Mouse (Mus musculus): ENCODE results near the gene Tdrd9.
"Not testable (repeated sequence)": the region's sequence is repeated elsewhere in the genome, so short reads cannot be mapped to it uniquely, and the experiment has no call there.

The Tdrd9 gene

DNA sequence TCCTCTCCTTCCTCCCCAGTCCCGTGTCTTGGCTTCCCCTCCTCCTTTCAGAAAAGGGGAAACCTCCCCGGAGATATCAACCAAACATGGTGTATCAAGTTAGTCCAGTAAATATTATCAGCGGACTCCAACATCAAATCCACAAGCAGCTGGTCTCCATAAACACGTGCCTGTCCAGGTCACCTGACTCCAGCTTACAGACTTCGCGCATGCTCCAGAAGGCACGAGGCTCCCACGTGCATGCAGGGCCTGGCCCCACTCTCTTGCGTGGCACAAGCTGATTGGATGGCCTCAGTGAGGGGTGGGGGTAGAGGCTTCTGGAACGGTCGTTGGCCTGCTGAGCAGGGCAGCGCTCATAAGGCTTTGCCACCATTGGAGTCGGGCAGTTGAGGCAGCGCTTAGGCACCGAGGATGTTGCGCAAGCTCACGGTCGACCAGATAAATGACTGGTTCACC lies at the start of gene Tdrd9:
TSS of gene Tdrd9 (plus strand) at position 329 of the 456 bp plus-strand sequence.
- no peak for DNase-seq

DNA sequence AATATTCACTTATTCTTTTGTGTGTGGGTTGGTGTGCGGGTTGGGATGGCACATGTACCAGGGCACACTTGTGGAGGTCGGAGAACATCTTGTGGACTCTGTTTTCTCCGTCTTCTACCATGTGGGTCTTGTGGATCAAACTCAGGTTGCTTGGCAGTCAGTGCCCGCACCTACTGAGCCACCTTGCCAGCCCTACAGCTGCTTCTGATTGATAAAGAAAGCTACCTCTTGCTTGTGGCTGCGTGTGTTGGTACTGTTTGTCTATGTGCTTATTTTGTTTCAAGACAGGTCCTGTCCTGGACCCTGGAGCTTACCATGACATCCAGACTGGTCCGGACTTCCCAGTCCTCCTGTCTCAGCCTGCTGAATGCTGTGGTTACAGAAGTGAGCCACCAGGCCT lies 48.2 kb upstream of the Tdrd9 start:
- no peak for DNase-seq

DNA sequence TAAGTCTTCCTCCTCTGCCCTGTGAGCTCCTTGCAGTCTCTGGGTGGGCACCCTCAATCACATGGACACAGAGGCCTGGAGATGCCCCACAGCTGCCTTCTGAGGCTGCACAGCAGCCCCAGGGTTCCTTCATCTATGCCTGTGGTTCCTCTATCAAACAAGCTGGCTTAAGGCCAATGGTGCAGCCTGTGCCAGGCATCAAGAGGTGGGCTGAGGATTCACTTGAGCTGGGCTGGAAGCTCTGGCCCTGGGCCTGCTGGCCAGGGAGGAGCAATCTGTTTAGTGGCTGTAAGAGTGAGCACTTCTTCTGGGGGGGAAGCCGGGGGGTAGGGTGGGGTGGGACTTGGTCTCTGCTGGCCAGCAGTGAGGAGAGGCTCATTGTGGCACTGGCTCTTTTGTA lies 44.0 kb upstream of the Tdrd9 start:
- peak; percentile 58 to 73 for DNase-seq

DNA sequence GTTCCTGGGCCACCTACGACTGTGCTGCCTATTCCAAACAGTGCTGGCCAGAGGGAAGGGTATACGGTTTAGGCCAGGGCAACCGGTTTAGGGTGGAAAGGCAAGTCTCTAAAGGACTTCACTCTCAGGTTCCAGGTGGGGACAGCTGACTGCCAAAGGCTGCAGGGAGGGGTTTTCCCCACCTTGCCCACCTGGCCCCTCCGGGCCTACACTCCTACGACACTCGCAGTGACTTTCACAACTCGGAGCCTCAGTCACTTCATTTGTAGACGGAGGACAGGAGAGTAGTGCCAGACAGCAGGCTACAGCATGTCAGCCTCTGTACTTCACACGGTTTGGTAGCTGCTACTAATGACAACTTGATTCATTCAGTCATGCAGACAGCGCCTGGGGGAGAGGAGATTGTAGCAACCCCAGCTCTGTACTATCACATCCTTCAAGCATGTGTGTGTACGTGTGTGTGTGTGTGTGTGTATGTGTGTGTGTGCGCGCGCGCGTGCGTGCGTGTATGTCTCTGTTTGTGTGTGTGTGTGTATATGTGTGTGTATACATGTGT lies 42.9 kb upstream of the Tdrd9 start:
- no peak for DNase-seq

DNA sequence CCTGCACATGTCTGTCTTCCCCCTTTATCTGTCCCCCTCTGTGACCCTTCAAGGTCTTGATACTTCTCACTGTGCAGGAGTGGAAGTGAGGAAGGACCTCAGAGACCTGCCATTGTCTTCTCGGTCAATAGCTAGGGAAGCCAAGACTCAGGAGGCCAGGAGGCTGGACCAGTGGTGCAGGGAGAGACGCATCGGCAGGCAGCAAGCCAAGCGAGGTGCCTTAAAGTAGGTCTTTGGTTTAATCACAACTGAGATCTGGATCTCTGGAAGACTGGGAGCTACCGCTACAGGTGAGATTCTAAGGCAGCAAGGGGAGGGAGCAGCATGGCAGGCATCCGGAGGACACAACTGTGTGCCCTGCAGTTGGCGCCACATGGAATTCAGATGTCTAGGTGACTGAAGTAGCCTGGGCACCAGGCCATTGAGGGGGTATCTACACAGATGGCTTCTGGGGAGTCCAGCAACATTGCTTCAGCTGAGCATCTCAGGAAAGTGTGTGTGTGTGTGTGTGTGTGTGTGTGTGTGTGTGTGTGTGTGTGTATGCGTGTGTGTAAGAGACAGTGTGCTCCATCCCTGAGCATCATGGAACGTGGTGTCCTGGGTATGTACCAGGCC lies 39.8 kb upstream of the Tdrd9 start:
- DNase-seq = no peak

DNA sequence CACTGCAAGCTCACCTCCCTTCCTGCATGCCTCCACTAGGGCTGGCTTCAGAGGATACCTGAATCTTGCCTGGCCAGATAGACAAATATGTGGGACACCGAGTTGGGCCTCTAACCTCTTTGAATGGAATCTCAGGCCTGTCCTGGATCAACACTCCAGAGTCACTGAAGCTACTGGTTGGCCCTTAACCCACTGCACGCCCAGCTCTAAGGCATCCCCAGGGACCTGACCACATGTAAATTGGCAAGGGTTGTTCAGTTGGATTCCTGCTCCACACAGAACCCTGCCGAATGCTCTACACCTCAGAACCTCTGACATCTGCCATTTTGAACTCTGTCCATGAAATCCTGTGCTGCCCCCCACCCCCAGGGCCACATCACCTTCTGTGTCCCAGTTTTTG lies 38.8 kb upstream of the Tdrd9 start:
- no peak for DNase-seq

DNA sequence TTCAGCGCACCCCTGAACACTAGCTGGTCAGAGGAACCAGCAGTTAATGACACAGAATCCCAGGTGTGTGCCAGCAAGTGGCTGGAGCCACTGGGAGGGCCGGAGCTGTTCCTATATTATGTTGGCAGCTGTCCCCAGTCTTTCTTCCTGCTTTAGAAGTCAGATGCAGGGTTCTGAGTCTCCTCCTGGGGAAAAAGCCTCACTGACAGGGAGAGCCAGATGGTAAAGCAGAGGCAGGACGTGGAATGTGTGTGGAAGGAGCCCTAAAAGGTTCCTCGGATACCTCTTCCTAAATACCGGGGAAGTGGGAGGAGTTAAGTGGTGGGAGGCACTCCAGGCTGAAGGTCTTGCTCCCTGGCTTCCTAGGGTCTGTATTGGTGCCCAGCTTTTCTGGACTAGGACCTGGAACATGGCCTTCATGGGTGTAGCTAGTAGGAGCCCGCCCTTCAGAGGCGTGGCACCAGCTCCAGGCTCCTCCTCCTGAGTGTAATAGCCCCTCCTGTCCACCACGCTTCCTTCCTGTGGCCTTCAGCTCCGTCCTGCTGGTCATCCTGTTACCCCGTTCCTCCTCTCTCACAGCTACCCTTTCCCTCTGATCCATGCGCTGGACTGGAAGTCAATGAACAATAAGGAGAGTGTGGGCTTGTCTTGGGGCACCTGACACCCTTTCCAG lies 38.2 kb upstream of the Tdrd9 start:
- DNase-seq = peak; percentile 81 to 85

DNA sequence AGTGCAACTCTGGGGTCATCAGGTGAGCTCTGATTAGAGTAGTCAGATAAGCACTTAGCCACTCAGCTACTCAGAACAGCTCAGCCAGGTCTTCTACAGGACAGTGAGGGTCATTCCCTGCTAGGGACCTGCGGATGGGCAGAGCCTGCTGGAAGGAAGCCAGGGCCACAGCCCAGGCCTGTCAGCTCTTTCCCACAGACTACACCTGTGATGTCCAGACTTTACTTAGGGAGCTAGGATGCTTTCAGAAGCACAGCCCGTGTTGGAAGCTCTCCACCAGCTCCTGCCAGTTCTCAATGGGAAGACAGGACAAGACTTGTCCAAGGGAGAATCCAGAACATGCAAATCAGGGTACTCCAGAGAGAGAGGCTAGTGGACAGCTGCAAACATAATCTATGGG lies 37.4 kb upstream of the Tdrd9 start:
- DNase-seq = no peak

DNA sequence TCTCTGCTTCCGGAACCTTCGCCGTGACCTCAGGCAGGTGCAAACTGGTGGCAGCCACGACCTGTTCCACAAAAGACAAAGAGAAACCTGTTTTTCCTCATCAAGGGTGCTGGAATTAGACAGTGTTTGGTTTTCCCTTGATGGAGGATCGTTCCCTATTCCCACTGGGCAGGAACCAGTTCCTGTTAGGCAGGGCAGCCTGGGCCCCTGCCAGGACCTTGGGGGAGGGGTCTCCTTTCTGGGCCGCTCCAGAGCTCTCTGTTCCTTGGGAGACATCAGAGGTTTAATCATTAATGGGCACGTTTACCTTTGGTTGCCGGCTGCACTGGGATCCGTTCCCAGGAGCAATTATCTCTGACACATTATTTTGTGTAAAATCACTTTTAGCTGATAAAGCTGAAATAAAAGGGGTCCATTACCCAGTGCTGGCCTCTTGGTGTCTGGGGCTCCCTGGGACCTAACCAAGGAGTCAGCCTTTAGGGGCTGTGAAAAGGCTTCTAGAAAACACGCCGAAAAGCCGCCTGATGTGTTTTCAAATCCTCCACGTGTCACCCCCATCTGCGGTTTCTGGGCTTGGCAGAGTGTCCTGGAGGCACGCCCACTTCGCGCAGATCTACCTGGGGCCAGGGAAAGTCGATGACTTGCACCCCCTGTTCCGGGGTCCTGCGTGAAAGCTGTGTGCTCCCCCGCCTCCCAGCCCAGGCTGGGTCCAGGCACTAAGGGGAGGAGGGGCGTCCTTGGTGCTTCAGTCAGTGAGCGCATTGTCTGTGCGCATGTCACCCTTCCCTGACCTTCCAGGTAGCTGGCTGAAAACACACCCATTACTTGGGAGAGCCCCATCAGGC lies 34.4 kb upstream of the Tdrd9 start:
- peak; percentile 87 to 93 for DNase-seq

DNA sequence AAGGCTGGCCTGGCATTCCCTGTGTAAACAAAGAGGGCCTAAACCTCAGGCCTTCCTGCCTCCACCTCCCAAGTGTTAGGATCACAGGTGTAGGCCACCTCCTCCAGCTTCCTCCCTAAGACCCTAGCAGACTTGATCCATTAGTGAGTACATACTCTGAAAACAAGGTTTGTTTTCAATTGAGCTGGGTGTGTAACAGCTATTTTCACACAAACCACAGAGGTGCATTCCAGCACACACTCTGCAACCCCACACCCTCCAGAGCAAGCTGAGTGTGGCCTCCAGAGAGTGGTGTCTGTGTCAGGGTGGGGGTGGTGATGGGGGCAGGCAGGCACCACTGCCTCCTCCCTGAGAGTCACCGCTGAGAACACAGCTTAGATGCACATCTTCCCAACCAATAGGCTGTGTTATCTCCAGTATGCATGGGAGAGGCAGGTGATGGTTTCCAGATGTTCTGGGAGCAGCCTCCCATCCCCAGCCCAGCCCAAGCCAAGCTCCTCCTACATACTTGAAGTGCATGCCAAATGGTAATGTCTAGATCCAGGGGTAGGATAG lies 32.7 kb upstream of the Tdrd9 start:
- DNase-seq = peak in 1 of 2 experiments; percentile 51

DNA sequence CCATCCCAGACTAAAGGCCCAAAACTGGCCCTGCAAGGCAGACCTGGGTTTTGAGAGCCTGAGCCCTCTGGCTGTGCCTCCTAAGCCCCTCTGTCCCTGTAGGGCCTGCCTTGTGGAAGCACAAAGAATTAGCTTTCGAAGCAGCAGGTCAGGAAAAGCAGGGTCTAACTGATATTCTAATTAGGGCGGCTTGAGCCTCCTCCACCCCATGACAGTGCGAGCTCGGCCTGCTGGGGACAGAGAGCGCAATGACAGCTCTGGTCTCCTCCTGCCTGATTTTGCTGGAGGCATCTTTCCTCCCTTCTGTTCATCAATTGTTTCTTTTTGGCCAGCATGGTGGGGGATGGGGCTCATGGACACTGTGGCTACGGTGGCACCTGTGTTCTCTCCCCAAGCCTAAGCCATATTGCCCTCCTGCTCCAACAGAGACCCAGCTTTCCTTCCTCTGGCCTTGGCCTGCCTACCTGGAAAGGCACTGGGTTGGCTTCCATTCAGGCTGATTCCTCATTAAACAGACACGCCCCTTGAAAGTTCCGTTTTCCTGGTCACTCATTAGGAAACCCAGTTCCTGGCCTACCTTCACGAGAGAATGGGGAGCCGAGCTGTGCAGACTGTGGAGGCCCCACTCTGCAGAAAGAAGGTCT lies 27.8 kb upstream of the Tdrd9 start:
- DNase-seq = peak; percentile 51 to 62

DNA sequence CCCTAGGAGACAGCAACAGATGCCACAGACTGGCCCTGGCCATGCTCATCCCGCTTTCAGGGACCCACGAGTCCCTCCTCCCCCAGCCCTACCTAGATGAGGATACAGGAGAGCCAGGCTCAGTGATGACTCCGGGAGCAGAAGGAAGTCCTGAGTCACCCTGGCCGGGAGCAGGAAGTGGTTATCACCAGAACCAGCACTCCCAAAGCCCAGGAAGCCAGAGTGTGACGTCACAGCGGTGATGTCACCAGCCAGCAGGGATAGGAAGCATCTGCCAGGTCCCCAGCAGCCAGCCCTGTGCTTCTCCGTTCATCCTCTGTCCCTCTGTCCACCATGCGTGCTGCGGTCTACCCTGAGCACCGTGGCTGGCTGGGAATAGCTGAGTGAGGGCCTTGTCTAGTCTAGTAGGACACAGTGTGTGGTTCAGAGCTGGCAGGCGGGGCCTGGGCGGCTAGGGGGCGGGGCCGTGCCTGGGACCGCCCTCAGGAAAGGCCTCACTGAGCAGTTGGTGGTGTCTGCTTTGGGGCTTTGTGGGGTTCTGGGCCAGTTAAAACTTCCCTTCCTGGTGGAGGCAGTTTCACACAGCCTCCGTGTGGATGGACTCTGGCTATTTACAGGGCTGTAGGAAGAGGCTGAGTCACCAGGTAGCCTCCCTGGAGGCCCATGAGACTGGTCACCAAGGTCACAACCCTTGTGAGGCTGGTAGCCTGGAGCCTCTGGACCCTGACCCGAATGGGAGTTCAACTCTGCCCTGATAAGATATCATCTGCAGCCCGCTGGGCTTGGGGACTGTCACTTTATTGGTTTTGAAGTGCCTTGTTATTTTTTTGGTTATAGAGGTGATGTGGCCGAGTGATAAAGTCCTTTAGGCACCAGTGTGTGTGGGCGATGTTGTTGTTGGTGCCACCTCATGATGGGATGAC lies 27.0 kb upstream of the Tdrd9 start:
- not testable (repeated sequence) for DNase-seq

DNA sequence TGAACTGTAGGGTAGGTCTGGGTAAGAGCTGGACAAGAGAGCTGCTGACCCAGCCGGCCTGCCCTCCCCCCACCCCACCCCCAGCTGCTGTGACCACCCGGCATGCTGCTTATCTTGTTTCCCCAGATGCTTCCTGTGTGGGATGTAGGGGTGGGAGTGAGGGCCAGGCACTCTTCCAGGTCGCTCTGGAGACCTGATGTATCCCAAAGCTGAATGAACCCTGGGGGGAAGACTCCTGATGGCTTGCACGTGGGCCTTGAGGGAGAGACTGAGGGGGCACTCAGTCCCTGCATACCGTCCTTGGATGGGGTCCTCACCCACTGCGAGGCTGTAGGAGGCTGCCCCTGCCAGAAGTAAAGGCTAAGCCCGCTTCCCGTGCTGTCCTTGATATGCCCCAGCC lies 26.2 kb upstream of the Tdrd9 start:
- peak; percentile 70 to 78 for DNase-seq

DNA sequence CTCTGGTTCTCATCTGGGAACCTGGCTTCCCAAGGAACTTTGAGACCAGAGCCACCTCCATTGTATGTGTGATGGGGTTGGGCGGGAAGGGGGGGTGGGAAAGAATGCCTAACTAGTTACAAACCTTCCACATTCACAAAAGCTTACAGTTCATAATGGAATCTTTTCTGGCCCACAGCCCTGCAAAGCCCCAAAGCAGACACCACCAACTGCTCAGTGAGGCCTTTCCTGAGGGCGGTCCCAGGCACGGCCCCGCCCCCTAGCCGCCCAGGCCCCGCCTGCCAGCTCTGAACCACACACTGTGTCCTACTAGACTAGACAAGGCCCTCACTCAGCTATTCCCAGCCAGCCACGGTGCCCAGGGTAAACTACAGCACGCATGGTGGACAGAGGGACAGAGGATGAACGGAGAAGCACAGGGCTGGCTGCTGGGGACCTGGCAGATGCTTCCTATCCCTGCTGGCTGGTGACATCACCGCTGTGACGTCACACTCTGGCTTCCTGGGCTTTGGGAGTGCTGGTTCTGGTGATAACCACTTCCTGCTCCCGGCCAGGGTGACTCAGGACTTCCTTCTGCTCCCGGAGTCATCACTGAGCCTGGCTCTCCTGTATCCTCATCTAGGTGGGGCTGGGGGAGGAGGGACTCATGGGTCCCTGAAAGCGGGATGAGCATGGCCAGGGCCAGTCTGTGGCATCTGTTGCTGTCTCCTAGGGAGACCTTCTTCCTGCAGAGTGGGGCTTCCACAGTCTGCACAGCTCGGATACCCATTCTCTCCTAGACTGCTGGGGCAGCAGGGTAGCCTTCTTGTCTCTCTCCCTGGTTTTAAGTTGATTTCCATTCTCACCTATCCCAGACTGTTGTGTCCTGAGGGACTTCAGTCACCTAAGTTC lies 25.3 kb upstream of the Tdrd9 start:
- not testable (repeated sequence) for DNase-seq

DNA sequence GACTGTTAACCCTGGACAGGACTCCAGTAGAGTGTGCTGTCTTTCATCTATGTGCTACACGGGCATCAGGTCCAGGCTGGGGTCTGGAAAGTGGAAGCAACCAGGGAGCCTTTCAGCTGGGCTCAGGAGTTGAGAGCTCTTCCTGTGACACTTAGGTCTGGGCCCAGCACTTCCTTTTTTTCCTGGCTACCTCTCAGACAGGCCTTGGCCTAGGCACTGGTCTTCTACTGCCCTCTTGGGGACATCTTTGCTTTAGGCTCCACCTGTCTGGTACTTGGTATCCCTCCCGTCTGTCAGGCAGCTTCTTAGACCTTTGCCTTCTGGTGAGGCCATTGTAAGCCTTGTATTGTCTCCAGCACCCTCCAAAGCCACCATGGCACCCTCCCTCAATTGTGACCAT lies 24.6 kb upstream of the Tdrd9 start:
- peak; percentile 83 to 87 for DNase-seq

DNA sequence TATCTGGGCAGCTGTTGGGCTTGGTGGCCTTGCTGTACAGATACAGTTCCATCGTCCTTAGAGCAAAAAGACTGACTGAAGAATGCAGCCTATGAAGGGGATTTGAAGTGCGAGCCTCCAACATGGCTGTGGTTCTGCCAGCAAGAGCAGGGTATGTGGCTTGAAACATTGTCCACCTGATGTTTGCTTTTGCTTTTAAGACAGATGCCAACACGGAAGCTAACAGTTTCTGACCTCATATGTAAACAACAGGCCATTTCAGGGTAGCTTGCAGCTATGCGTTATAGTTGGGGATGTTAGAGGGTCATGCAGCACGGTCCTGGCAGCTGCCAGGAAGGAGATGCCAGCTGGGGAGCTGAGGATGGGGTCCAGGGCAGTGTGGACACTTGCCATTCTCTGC lies 20.9 kb upstream of the Tdrd9 start:
- DNase-seq = peak in 1 of 2 experiments; percentile 51

DNA sequence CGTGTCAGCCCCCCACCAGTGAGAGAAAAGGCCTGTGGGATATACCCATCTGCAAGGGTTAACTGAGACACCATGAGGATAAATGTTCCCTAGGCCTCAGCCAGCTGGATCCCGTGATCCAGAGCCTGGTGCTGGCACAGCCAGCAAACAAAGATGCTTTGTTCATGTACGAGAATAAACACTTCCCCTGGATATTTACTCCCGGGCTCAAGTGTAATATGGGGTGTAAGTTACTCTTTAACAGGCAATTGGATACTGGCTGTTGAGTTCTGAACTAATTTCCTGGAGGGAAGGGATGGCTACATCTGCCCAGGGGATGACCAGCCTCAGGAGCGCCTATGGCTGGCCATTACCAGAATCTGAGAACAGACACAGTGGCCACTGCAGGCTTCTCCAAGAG lies 19.7 kb upstream of the Tdrd9 start:
- DNase-seq = peak in 1 of 2 experiments; percentile 55

DNA sequence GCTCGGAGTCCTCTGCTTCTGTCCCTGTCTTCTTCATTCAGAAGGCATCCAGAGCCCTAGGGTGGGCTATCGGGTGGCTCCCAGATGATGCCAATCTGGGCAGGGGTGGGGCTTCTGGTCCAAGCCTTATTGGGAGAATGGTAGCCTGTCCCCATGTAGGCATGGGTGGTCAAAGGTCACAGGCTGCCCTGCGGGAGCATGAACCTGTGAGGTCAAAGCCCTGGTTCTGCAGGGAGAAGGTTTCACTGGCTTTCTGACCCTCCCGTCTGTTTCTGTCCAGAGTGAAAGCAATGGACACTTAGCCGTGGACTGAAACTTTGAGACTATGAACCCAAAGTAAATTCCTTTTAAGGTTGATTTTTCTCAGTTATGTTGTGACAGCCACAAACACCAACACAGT lies 15.2 kb upstream of the Tdrd9 start:
- DNase-seq = no peak

DNA sequence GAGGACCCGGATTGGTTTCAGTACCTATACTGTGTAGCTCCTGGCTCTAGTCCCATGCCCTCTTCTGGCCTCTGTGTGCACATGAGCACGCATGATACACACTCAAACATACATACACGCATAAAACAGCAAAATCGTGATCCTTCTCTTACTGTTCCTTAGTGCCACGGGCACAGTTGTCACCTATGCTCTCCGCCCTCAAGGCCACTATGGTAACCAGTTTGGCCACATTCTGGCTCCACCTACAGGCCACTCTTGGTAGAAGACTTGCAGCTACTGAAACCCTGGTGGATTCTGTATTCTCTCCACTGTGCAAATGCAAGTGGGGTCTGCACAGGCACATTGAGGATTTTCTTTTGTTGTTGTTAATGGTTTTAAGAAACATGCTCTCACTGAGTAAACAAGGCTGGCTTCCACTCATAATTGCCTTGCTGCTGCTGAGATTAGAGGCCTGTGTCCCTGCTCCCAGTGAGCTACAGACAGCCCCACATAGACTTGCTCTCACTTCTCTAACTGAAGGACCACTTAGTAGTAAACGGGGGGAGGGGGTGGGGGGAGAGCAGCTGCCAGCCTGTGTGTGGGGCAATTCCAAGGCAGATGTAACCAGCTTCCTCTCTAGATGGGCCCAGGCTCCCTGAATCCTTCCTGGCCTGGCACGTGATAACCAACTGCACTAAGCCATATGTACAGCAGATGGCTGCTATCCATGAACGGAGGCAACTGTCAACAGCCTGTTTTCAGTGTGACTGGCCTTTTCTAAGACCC lies 13.1 kb upstream of the Tdrd9 start:
- DNase-seq = peak; percentile 70 to 81

DNA sequence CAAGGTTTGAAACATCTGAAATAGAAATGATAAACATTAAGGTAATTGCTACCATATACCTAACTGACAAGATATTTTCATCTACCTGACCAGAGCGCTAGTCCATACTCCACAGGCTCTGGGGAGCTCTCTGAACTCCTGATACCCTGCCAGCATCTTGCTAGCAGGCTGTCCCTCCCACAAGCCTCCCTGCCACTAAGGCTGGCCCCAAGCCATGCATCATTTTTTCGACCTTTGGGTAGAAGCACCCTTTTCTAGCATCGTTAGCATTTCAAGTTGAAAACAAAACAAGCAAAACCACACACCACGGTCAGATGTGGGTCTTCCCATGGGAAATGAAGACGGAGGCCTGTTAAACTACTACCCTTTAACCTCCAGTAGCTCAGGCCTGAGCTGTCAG lies 8.0 kb upstream of the Tdrd9 start:
- DNase-seq = no peak

Measured in lung, adult 18-20 months (tissue).